Mouse (Mus musculus): Measurements from ENCODE around the gene Zdhhc24. TPM values are rescaled to one million over a fixed set of nuclear protein-coding genes. Genes with fewer than 3 reads are reported as not detected.

Gene Zdhhc24
- 17.0 and 17.7 TPM in 2 replicates for polyA plus RNA-seq (2014; fragmentation: Nextera tagmentation; extraction: Ambion mirVana)

GRCm38 (mm10) chr19:4878405-4879323 is at the start of gene Zdhhc24:
TSS of gene Zdhhc24 (plus strand) at chr19:4878668.
- WGBS: 2% methylated on average over 52 of the region's 52 CpGs
- peak; percentile 98 for ATAC-seq (ENCODE audit: low FRiP score)

GRCm38 (mm10) chr19:4829156-4829555 is 49.3 kb upstream of the Zdhhc24 start:
- no peak for ATAC-seq (ENCODE audit: low FRiP score)
- DNase-seq (ENCODE audit: low spot score): peak; percentile 61
- no peak overlapping the region for H3K9ac ChIP-seq
- no peak overlapping the region for H3K4me3 ChIP-seq (replicated peaks; ENCODE audit: low read length)
- no peaks in the 10 kb centered on the region for H3K4me1 ChIP-seq (replicated peaks; ENCODE audit: control insufficient read depth, insufficient read depth, low read length)
- WGBS: 63% methylated on average over 7 of the region's 7 CpGs
- no peaks in the 10 kb centered on the region for H3K27me3 ChIP-seq (ENCODE audit: control insufficient read depth, insufficient read depth, low read length)
- no peaks in the 10 kb centered on the region for H3K9me3 ChIP-seq (ENCODE audit: control insufficient read depth, low read length)
- H3K4me2 ChIP-seq (replicated peaks): no peak overlapping the region
- peaks cover 22% of the 10 kb centered on the region for H3K36me3 ChIP-seq (replicated peaks; ENCODE audit: control insufficient read depth, insufficient read depth)
- no peak overlapping the region for H3K27ac ChIP-seq

More at GRCm38 (mm10) chr19:4878405-4879323, at the start of gene Zdhhc24:
- Histone ChIP-seq H3K27me3 (ENCODE audit: control insufficient read depth, insufficient read depth, low read length) (no peaks in the 10 kb centered on the region), H3K9ac (peak within 1 kb of the TSS; percentile 91), H3K36me3 (replicated peaks; ENCODE audit: control insufficient read depth, insufficient read depth) (peaks cover 13% of the 10 kb centered on the region; the same call in 1 of the 2 replicates), H3K4me1 (replicated peaks; ENCODE audit: control insufficient read depth, insufficient read depth, low read length) (peaks cover 14% of the 10 kb centered on the region), H3K9me3 (ENCODE audit: control insufficient read depth, low read length) (no peaks in the 10 kb centered on the region), H3K4me3 (replicated peaks; ENCODE audit: low read length) (peak within 1 kb of the TSS; percentile 93), H3K27ac (peak within 1 kb of the TSS; percentile 67), H3K4me2 (replicated peaks) (peak within 1 kb of the TSS; percentile 93)
- DNase-seq (ENCODE audit: low spot score): peak; percentile 95

GRCm38 (mm10) chr19:4833977-4834376 is 44.5 kb upstream of the Zdhhc24 start:
- Histone ChIP-seq H3K27me3 (ENCODE audit: control insufficient read depth, insufficient read depth, low read length) (no peaks in the 10 kb centered on the region), H3K4me2 (replicated peaks) (no peak overlapping the region), H3K4me3 (replicated peaks; ENCODE audit: low read length) (no peak overlapping the region), H3K9ac (no peak overlapping the region), H3K9me3 (ENCODE audit: control insufficient read depth, low read length) (no peaks in the 10 kb centered on the region), H3K4me1 (replicated peaks; ENCODE audit: control insufficient read depth, insufficient read depth, low read length) (peaks cover 10% of the 10 kb centered on the region; the same call in 1 of the 2 replicates), H3K36me3 (replicated peaks; ENCODE audit: control insufficient read depth, insufficient read depth) (peaks cover 12% of the 10 kb centered on the region), H3K27ac (no peak overlapping the region)
- ATAC-seq (ENCODE audit: low FRiP score) (no peak), DNase-seq (ENCODE audit: low spot score) (no peak)
- 92% methylated on average over 8 of the region's 8 CpGs for WGBS

- Histone ChIP-seq H3K9me3 (ENCODE audit: control insufficient read depth, low read length) (no peaks in the 10 kb centered on the region), H3K27me3 (ENCODE audit: control insufficient read depth, insufficient read depth, low read length) (peaks cover 14% of the 10 kb centered on the region), H3K36me3 (replicated peaks; ENCODE audit: control insufficient read depth, insufficient read depth) (peaks cover 9% of the 10 kb centered on the region), H3K4me3 (replicated peaks; ENCODE audit: low read length) (no peak overlapping the region), H3K4me2 (replicated peaks) (no peak overlapping the region), H3K9ac (no peak overlapping the region), H3K27ac (no peak overlapping the region), H3K4me1 (replicated peaks; ENCODE audit: control insufficient read depth, insufficient read depth, low read length) (peaks cover 15% of the 10 kb centered on the region)
- ATAC-seq (ENCODE audit: low FRiP score): no peak
- DNase-seq (ENCODE audit: low spot score): no peak
- 77% methylated on average over 2 of the region's 2 CpGs for WGBS
These were observed 42.4 kb upstream of the Zdhhc24 start for GRCm38 (mm10) chr19:4836096-4836495.

- Histone ChIP-seq H3K27me3 (ENCODE audit: control insufficient read depth, insufficient read depth, low read length) (peaks cover 23% of the 10 kb centered on the region), H3K4me1 (replicated peaks; ENCODE audit: control insufficient read depth, insufficient read depth, low read length) (peaks cover 15% of the 10 kb centered on the region), H3K9me3 (ENCODE audit: control insufficient read depth, low read length) (no peaks in the 10 kb centered on the region), H3K36me3 (replicated peaks; ENCODE audit: control insufficient read depth, insufficient read depth) (peaks cover 9% of the 10 kb centered on the region; the same call in 1 of the 2 replicates), H3K27ac (no peak overlapping the region), H3K4me2 (replicated peaks) (no peak overlapping the region), H3K9ac (no peak overlapping the region), H3K4me3 (replicated peaks; ENCODE audit: low read length) (no peak overlapping the region)
- 93% methylated on average over 6 of the region's 6 CpGs for WGBS
- ATAC-seq (ENCODE audit: low FRiP score) (no peak), DNase-seq (ENCODE audit: low spot score) (no peak)
These were observed 41.4 kb upstream of the Zdhhc24 start for GRCm38 (mm10) chr19:4837049-4837448.

- ATAC-seq (ENCODE audit: low FRiP score) (0 out of 2 replicates have a peak, but pooled peaks have one; percentile 5), DNase-seq (ENCODE audit: low spot score) (no peak)
- no peaks in the 10 kb centered on the region for H3K9me3 ChIP-seq (ENCODE audit: control insufficient read depth, low read length)
- H3K27ac ChIP-seq: no peak overlapping the region
- H3K36me3 ChIP-seq (replicated peaks; ENCODE audit: control insufficient read depth, insufficient read depth): no peaks in the 10 kb centered on the region
- 33% methylated on average over 10 of the region's 10 CpGs for WGBS
- peak overlapping the region; percentile 98 for H3K4me2 ChIP-seq (replicated peaks)
- peaks cover 15% of the 10 kb centered on the region for H3K4me1 ChIP-seq (replicated peaks; ENCODE audit: control insufficient read depth, insufficient read depth, low read length)
- H3K9ac ChIP-seq: peak overlapping the region; percentile 65
- peaks cover 23% of the 10 kb centered on the region for H3K27me3 ChIP-seq (ENCODE audit: control insufficient read depth, insufficient read depth, low read length)
- H3K4me3 ChIP-seq (replicated peaks; ENCODE audit: low read length): peak overlapping the region; percentile 59
These were observed 39.8 kb upstream of the Zdhhc24 start for GRCm38 (mm10) chr19:4838526-4839140.

- Histone ChIP-seq H3K27ac (no peak within 1 kb of the TSS), H3K9me3 (ENCODE audit: control insufficient read depth, low read length) (no peaks in the 10 kb centered on the region), H3K4me1 (replicated peaks; ENCODE audit: control insufficient read depth, insufficient read depth, low read length) (peaks cover 15% of the 10 kb centered on the region), H3K9ac (peak within 1 kb of the TSS; percentile 65), H3K27me3 (ENCODE audit: control insufficient read depth, insufficient read depth, low read length) (peaks cover 23% of the 10 kb centered on the region), H3K4me3 (replicated peaks; ENCODE audit: low read length) (peak within 1 kb of the TSS; percentile 59), H3K4me2 (replicated peaks) (peak within 1 kb of the TSS; percentile 98), H3K36me3 (replicated peaks; ENCODE audit: control insufficient read depth, insufficient read depth) (no peaks in the 10 kb centered on the region)
- ATAC-seq (ENCODE audit: low FRiP score): peak; percentile 97
- DNase-seq (ENCODE audit: low spot score): peak; percentile 93
- WGBS: under 1% methylated on average over 25 of the region's 25 CpGs
These were observed 39.3 kb upstream of the Zdhhc24 start, which contains the start of the genes Ccs and Ccdc87 for GRCm38 (mm10) chr19:4839149-4839548. TSS of gene Ccs (minus strand) at chr19:4839332. TSS of gene Ccdc87 (plus strand) at chr19:4839366.

- H3K27me3 ChIP-seq (ENCODE audit: control insufficient read depth, insufficient read depth, low read length): peaks cover 23% of the 10 kb centered on the region
These were observed 37.6 kb upstream of the Zdhhc24 start for GRCm38 (mm10) chr19:4840848-4841247.

GRCm38 (mm10) chr19:4842611-4843010 is 35.9 kb upstream of the Zdhhc24 start:
- WGBS: 80% methylated on average over 2 of the region's 2 CpGs
- ATAC-seq (ENCODE audit: low FRiP score): no peak
- no peaks in the 10 kb centered on the region for H3K36me3 ChIP-seq (replicated peaks; ENCODE audit: control insufficient read depth, insufficient read depth)
- no peak overlapping the region for H3K27ac ChIP-seq
- H3K9ac ChIP-seq: no peak overlapping the region
- H3K4me1 ChIP-seq (replicated peaks; ENCODE audit: control insufficient read depth, insufficient read depth, low read length): peaks cover 15% of the 10 kb centered on the region
- no peak overlapping the region for H3K4me2 ChIP-seq (replicated peaks)
- H3K9me3 ChIP-seq (ENCODE audit: control insufficient read depth, low read length): no peaks in the 10 kb centered on the region
- peaks cover 23% of the 10 kb centered on the region for H3K27me3 ChIP-seq (ENCODE audit: control insufficient read depth, insufficient read depth, low read length)
- H3K4me3 ChIP-seq (replicated peaks; ENCODE audit: low read length): no peak overlapping the region
- no peak for DNase-seq (ENCODE audit: low spot score)

More at GRCm38 (mm10) chr19:4840848-4841247, 37.6 kb upstream of the Zdhhc24 start:
- Histone ChIP-seq H3K9ac (no peak overlapping the region), H3K36me3 (replicated peaks; ENCODE audit: control insufficient read depth, insufficient read depth) (no peaks in the 10 kb centered on the region), H3K9me3 (ENCODE audit: control insufficient read depth, low read length) (no peaks in the 10 kb centered on the region), H3K4me2 (replicated peaks) (no peak overlapping the region), H3K27ac (no peak overlapping the region), H3K4me1 (replicated peaks; ENCODE audit: control insufficient read depth, insufficient read depth, low read length) (peaks cover 15% of the 10 kb centered on the region), H3K4me3 (replicated peaks; ENCODE audit: low read length) (no peak overlapping the region)
- no peak for DNase-seq (ENCODE audit: low spot score)
- WGBS: 86% methylated on average over 9 of the region's 9 CpGs
- no peak for ATAC-seq (ENCODE audit: low FRiP score)

All from hindbrain, embryonic 14.5 days (tissue).